Mouse (Mus musculus) hematopoietic multipotent progenitor cell, adult 10-12 weeks (in vitro differentiated cells): ENCODE measurements around the gene Polr1b. TPM values are rescaled to one million over a fixed set of nuclear protein-coding genes. Genes with fewer than 3 reads are reported as not detected.

ENCODE experiments used
- polyA plus RNA-seq: library from polyadenylated mRNA; stranded (reverse); fragments of >175 nt; gene quantifications from 2 replicates; pipeline ENCODE4 v1.2.3, GENCODE M21; 2012; ENCODE audit warnings: low replicate concordance

The Polr1b gene
- 6.7 and 10.6 TPM in 2 replicates for polyA plus RNA-seq

GRCm38 (mm10) chr2:129100784-129101310 lies at the start of gene Polr1b:
Polr1b (plus strand) TSS chr2:129100995.

DNA sequence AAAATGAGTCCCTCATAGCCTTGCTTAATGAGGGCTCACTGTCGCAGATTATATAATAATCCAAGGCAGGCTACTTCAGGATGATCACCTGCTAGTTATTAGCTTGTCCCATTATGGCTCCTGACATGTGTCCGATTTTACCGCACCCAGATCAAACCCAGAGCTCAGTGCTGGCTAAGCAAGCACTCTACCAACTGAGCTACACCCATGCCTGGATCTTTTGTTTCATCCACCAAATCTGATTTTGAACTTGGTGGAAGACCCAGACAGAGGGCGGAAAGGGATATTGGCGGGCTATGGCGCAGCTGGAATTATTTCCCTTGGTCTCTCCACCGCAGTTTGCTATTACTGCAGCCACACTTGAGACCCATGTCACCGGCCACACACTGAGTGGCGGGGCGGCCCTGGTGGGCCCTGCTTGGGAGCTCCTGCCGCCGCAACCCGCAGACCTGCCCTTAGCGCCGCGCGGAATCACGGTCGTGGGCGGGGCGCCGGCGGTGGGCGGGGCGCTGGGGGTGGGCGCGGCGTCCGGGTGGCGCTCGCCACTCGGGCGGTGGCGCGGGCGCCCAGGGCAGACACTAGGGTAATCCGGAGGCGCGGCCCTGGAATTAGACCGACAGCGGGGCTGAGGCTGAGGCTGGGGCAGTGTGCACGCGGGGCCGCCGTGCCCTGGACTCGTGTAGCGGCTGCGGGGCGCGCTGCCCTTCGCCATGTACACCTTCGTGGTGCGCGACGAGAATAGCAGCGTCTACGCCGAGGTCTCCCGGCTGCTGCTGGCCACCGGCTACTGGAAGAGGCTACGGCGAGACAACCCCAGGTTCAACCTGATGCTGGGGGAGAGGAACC lies 35.1 kb upstream of the Polr1b start, which contains the start of gene Ttl:
Gene Ttl, plus strand, starts transcription at position 506 of the 846 bp plus-strand sequence.

DNA sequence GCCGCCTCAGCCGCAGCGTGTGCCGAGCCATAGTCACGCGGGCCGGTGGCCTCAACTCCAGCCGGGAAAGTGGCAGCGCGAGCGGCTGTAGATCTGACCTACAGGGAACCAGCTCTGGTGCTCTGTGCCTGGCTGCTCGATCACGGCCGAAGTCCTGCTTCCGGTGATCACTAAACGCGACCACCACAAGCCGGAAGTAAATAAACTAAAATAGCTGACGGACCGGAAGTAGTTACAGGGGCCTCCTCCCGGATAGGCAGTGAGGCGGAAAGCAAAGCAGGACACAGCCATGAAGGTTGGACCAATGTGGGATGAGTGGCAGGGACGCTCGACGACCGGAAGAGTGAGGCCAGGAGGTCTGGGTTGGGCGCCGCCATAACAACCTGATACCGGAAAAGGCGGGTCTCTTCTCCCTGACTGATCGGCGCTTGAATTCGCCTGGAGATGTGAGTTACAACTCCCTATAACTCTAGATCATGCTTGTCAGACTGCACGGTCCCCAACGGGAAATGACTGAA lies 28.7 kb downstream of the Polr1b start, which contains the start of gene Chchd5:
Gene Chchd5, plus strand, starts transcription at position 289 of the 518 bp plus-strand sequence.

Other genes starting within 250 kb of the Polr1b start
- gene Fbln7, start 238.0 kb upstream of the Polr1b start, polyA plus RNA-seq: not detected in 2 replicates
- 0.26 TPM in 1 of 2 replicates, not detected in the other for gene Zc3h8, start 156.9 kb upstream of the Polr1b start, polyA plus RNA-seq
- gene Zc3h6, start 133.6 kb upstream of the Polr1b start, polyA plus RNA-seq: 10.7 and 33.4 TPM in 2 replicates
- gene Gm10762, start 133.3 kb upstream of the Polr1b start, polyA plus RNA-seq: 4.3 and 5.3 TPM in 2 replicates
- not detected in 2 replicates for gene Vinac1, start 52.8 kb upstream of the Polr1b start, polyA plus RNA-seq
- 1.7 and 2.0 TPM in 2 replicates for gene Ttl, start 35.1 kb upstream of the Polr1b start, polyA plus RNA-seq
- 2.3 and 17.5 TPM in 2 replicates for gene Chchd5, start 28.7 kb downstream of the Polr1b start, polyA plus RNA-seq
- 32.1 and 36.1 TPM in 2 replicates for gene Slc20a1, start 97.8 kb downstream of the Polr1b start, polyA plus RNA-seq
- 7.2 and 10.9 TPM in 2 replicates for gene Ckap2l, start 196.2 kb downstream of the Polr1b start, polyA plus RNA-seq
- 0.09 and 0.34 TPM in 2 replicates for gene Il1a, start 209.0 kb downstream of the Polr1b start, polyA plus RNA-seq